Mouse (Mus musculus) embryo, embryonic 10.5 days (tissue): Measurements from ENCODE around the gene Insc.
A peak's percentile ranks its signal among the peaks of the same experiment; 100 is the strongest.

Source experiments
- DNase-seq: peaks from one replicate; pipeline ENCODE4 v3.0.0-alpha.2; 2015; ENCODE audit warnings: low spot score

The Insc gene

GRCm38 (mm10) chr7:114832257-114832940 lies 88.9 kb downstream of the Insc start:
- DNase-seq: no peak

DNA sequence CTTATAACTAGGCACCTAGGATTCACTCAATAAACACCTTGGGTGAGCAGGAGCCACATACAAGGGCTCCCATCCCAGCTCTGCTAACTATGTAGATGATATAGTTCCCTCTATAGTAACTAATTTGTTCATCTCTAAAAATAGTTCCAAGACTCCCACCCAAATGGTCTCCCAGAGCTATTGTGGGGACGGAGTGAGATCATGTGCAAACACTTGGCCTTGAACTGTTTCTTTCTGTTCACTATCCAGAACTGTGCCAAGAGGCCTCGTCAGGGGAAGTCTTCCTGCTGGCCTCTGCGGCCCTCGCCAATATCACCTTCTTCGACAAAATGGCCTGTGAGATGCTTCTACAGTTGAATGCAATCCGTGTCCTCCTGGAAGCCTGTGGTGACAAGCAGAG lies 91.0 kb downstream of the Insc start:
- DNase-seq: no peak

DNA sequence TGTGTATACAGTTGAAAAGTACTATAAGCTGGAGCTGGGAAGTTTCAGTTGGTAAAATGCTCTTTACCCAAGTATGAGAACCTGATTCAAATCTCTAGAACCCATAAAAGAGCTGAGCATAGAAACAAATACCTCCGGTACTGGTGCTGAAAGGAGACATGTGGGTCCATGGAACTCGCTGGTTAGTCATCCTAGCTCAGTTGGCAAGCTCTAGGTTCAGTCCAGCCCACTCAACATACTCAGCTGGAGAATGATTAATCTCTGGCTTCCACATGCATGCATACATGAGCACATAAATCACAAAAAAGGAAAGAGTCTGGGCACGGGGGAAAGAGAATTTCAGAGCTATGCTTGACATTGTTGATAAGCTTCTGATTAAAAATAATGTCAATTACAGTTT lies 93.8 kb downstream of the Insc start:
- DNase-seq: no peak

DNA sequence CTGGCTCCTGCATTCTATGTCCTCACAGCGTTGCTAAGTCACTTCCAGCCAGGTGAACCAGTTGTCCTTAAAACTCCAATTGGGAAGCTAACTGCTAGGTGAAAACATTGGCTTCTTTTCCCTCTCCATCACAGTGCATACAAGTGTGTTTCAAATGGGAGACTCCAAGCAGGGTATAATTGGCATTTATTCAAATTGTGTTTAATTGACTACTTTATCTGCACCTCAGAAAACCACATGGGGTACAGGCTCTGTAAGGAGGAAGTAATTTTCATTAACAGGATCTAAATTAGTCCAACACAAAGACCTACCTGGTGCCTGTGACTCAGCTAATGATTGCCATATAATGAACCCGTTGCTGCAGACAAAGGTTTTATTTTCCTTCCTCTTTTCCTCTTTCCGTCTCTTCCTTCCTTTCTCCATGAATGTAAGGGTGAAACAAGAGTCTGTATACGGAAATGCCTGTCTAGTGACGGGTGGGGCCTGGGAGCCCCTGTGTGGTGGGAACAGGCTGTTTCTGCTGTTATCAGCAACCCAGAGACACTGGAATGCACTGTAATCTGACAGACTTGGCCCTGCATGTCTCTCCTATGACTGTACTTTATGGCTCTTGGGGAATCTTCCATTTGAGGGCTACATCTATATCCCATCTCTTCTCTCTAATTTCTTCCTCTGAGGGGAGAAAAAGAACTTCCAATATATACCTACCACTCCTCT lies 96.7 kb downstream of the Insc start:
- DNase-seq: no peak

DNA sequence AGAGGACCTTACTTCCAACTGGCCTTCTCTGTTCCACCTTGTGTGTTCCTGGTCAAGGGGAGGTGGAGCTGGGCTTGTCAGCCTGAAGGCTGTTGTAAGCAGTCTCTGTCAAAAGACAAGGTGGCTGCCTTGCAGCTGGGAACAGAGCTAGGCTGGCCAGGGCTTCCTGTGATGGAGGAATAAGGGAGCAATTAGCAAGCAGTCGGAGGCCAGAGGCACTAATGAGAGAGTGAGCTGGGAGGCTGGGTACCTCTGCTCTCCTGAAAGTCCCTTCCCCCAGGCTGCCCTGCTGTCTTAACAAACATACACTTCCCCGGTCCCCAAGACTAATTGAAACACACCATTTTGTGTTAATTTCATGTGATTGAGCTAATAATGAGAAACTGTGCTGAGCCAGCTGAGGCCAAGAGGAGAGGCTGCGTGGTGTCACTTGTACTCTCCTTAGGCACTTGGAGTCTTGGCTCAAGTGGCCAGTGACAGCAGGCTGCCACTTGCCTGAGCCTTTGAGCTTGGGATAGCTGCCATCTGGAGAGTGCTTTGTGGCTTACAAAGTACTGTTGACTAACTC lies 99.2 kb downstream of the Insc start:
- DNase-seq: peak; percentile 34

DNA sequence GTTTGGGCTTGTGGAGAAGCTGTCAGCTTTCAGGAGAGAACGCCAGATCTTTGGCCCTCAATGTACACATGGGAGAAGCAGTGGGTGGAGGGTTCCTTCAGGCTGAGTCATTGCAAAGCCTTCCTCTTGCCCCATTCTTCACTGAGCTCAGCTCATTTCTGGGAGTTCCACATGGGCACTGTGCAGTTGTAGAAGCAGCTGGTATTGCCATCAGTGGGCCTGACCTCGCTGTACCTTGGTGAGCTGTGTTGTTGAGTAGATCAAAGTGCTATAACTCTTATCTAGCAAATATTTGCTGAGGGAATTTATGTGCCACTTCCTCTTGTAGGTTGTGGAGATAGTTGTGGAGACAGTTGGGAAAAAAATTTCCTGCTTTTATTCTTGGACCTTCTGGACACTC lies 103.7 kb downstream of the Insc start:
- DNase-seq: no peak

DNA sequence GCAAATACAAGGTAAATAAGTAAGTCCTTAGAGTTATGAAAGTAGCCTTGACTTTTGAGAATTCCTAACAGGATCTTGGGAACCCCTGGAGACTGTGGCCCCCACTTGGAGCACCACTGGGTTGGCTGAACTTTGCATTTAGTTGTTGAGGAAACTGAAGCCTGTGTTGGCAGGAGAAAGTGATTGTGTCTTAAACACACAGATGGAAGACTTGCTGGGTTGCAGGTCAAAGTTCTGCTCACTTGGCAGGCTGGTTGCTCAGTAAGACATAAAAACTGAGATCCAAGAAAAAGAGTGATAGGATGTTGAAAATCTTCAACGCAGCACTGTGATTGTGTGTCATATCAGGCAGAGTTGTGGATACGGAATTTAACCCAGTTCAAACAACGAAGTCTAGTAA lies 108.9 kb downstream of the Insc start:
- DNase-seq: no peak

DNA sequence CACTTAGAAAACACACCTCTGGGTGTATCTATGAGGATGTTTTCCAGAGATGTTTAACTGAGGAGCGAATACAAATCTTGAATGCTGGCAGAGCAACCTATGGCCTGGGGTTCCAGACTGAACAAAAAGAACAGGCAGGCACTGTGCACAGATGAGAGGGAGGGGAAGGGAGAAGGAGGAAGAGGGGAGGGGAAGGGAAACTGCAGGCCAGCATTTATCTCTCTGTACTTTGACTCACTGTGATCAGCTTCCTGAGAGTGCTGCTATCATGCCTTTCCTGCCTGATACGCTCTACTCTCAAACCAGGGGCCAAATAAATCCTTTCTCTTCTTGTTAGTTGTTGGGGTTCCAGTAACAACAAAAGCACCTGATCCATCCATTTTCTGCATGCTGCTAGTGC lies 110.7 kb downstream of the Insc start:
- DNase-seq: peak; percentile 6

GRCm38 (mm10) chr7:114860858-114861523 lies 117.5 kb downstream of the Insc start:
- DNase-seq: peak; percentile 5

- no peak for DNase-seq
Observed at GRCm38 (mm10) chr7:114873315-114874012, 130.0 kb downstream of the Insc start.

DNA sequence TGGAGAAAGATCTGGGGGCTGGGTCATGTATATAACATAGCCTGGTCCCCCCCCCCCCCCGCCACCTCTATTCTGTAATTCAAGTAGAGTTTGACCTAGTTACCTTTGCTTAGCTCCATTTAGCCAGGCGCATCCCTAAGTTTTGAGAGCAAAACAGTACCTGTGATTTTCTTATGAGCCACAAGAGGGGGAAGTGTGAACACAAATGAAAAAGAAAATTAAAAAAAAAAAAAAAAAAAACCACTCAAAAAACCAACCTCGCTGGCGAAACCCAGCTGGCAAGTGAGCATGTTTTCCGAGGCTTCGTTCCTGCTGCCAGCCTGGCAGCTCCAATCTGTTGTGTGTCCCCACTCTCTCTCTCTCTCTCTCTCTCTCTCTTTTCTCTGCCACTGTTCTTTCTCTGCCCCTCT lies 130.5 kb downstream of the Insc start:
- DNase-seq: peak; percentile 40

- no peak for DNase-seq
Observed at GRCm38 (mm10) chr7:114874579-114874978, 131.1 kb downstream of the Insc start.

DNA sequence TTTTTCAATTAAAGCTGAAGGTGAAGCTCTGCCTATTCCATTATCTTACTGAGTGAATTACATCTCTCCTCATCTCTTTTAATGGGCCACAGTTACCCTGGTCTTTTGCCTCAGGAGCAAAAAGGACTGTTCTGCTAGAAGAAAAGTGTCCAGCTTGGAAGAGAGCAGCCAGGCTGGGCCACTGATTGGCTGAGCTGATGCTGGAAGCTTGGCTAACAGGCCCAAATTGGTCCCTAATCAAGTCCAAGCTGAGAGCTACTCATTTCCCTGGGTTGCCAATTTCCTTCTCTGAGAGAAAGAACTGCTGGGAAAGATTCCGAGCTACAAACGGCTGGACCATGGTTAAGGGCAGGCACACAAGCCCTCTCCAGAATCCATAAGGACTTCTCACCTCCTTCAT lies 140.1 kb downstream of the Insc start:
- no peak for DNase-seq

GRCm38 (mm10) chr7:114886933-114887332 lies 143.4 kb downstream of the Insc start:
- DNase-seq: no peak

DNA sequence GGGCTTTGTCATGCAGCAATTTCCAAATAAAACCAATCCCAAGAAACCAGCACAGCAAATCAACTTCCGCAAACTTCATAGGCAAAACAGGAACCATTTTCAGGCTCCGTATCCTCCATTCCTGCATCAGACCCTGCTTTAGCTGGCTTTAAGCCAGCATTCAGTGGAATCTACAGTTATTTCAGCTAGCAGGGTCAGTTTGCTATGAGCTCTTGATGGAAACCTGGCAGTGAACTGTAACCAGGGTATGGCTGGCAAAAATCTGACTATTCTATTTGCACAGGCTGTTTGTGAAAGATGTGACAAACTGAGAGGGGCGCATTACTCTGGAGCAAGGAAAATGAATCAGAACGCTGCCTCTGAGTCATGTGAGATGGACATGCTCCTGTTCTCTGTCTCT lies 146.7 kb downstream of the Insc start:
- DNase-seq: no peak

GRCm38 (mm10) chr7:114892618-114893257 lies 149.2 kb downstream of the Insc start:
- no peak for DNase-seq

GRCm38 (mm10) chr7:114893889-114894288 lies 150.4 kb downstream of the Insc start:
- DNase-seq: no peak

DNA sequence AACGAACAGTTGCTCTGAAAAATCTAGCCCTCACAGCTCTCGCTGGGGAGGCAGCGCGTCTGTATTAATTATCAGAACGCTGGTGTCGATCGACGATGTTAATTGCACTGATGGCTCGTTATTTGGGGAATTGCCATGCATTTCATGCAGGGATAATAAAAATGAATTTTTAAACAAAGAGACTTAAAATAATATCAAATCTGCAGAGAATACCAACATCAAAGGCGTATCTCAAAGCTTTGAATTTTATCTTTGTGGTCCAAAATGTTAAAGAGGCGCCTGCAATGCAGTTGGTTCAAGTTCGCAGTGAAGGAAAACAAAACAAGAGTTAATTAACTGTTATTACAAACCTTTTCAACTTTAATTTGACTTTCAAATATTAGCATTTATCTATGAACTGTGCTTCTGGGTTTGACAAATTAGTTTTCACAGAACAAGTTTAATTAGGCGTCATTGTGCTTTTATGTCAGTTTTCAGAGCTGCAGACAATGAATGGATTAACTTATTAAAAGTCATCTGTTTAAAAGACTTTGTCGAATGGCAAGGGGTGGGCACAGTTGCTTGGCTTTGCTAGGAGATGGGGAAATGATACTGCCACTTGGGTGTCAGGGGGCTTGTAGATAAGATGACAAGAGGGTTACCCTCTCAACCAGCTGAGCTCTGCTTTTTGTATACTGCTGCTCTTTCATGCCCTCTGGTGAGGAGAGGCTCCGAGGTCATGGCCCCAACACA lies 153.6 kb downstream of the Insc start:
- DNase-seq: no peak
